Mouse (Mus musculus) olfactory bulb, adult 2 months (tissue): Measurements from ENCODE around the gene Csnk1g2.

ENCODE experiments used
- CTCF ChIP-seq: fragments of 200-500 bp; IDR thresholded peaks from 2 replicates; pipeline ENCODE4 v1.5.1; 2012; ENCODE audit warnings: low read depth, mild to moderate bottlenecking, low read length, moderate library complexity; ENCODE audit not compliant: insufficient read depth
- POLR2A ChIP-seq: fragments of 200-500 bp; IDR thresholded peaks from 2 replicates; pipeline ENCODE4 v1.6.1; 2012; ENCODE audit warnings: mild to moderate bottlenecking, low read depth, low read length, moderate library complexity; ENCODE audit not compliant: insufficient read depth

- TF ChIP-seq CTCF (no peak), POLR2A (no peak)
Observed at GRCm38 (mm10) chr10:80671936-80672690, 49.5 kb downstream of the Csnk1g2 start.
